Mouse (Mus musculus) spleen, postnatal 4 days (tissue): ENCODE measurements around the gene Mpeg1.

ENCODE experiments used
- DNase-seq, 2 experiments: peaks; one replicate each; pipeline ENCODE4 v3.0.0; 2022; ENCODE audit warnings: low spot score in 2 of 2

The Mpeg1 gene

DNA sequence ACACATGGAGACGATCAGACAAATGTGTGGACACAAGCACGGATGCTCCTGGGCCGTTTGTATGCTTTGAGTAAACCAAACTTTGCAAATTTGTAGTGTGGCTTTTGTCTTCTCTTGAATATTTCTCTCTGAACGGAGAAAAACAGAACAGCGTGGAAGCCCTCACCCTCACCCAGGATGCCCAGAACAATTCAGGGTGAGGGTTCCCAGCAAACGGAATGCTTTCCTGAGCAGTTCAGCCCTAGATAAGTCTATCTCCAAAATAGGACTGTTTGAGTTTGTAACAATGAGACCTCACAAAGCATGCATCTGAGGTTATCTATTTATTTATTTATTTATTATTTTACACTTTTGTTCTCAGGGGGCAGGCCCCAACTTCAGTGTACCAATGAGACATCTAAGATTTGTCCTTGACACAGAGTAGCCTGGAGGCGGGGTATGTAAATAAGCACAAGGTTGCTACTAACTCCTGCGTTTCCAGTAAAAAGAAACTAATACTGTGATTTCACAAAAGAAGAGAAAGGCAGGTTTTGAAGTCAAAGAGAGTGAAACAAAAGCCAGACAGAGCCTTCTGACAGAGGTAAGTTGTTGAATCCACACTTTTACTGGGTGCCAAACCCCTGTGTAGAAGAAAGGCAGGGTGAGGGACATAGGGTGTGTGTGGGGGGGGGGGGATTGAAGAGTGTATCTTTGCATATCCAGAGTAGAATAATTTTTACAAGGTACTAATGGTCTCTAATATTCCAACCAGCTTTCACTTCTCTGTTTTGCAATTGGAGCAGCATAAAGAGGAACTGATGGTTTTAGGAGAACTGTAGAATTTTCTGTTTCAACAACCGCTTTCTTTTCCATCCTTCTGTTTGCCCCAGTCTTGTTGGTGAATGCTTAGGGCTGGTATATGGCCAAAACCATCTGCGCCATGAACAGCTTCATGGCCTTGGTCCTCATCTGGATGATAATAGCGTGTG lies at the start of gene Mpeg1:
Gene Mpeg1 (plus strand): TSS at position 498 of the 968 bp plus-strand sequence.
- no peak for DNase-seq

DNA sequence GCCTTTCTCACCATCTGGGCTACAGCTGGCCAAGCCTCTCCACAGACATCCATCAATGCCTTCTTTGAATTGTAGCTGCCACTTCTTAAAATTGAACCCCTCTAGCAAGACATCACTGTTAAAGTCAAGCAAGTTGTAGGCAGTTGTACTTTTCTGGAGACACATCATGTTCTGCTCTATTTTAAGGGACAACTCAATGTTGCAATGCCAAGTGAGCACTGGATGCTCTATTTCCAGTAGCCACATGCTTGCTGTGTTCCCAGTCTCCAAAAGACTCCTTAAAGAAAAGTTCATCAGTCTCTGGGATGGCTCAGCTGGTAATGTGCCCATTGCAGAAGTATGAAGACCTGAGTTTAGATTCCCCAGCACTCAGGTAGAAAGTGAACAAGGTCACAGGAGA lies 46.8 kb upstream of the Mpeg1 start:
- DNase-seq: no peak

DNA sequence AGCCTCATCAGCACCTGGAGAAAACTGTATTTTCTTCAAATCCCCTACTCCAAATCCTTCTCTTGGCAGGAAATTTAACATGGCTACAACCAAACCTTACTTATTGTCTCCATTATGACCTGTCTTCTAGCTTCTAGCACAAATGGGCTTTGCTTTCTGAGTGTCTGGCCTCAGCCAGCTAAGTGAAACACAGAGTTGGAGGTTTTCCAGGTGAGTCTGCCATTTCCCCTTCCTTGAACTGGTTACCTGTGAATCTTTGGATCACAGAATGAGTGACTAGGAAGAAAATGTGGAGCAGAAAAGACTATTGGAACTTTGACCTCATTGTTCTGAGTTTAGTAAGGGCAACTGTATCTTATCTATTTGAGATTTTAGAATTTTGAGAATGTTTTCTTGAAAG lies 43.2 kb upstream of the Mpeg1 start, which contains the start of gene Olfr1441:
Gene Olfr1441 (plus strand): TSS at position 73 of the 400 bp plus-strand sequence.
- no peak for DNase-seq

DNA sequence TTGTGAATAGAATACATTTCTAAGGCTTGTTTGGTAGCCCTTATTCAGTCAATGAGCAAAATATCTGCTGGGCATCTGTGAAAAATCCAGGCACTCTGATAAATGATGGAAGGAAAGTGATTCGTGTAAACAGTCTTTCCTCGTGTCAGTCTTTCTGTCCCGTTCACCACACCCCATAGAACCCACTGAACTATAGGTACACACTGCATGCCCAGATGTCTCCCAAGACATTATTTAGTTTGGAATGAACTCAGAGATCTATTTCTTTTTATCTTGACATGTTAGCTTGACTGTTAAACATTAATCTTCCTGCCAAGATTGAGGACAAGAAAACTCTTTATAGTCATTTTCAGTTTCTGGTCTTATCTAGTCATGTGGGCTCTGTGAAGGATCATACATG lies 42.3 kb upstream of the Mpeg1 start:
- DNase-seq: no peak

DNA sequence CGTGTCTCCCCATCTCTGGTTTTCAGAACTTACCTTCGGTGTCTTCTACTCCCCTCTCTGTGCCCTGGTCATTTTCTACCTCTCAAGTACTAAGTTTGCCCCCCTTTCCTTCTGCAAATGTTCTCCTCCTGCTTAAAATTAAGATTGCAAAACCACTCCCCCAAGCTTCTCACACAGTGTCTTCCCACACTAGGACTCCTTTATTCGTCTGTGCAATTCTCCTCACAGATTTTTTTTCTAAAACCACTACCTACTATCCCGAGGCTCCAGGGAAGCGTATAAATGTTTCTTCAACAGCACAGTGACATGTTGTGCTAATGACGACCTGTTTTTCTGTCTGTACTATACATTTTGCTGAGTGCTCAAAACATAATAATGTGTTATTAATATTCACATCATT lies 40.0 kb upstream of the Mpeg1 start:
- no peak for DNase-seq

DNA sequence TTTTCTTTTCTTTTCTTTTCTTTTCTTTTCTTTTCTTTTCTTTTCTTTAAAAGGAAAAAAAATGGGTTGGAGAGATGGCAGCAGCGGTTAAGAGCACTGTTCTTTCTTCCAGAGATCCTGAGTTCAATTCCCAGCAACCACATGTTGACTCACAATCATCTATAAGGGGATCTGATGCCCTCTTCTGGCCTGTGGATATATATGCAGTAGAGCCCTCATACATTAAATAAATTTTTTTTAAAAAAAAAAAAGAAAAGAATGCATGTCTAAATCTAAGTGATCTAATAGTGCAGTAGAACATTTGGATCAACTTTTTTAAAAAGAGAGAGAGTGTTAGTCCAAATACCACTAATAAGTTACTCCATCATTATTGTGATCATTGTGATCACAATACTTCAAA lies 38.9 kb upstream of the Mpeg1 start:
- DNase-seq: no peak

DNA sequence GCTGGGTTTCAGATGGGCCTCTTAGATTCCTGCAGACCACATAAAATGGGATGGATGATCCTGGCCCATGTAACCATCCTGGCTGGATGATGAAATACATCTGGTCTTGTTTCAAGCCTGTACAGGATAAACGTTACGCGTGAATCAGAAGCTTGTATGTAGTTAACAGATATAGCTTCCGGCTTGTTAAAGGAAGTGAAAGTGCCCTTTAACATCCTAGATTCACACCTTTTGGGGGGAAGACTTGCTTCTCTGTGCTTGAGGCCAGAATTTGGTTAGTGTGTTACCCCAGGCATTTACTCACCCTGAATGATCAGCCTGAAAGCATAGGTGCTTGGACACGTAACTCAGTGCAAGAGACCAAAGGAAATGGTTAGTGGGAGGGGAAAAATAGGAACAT lies 33.5 kb upstream of the Mpeg1 start:
- DNase-seq: no peak

DNA sequence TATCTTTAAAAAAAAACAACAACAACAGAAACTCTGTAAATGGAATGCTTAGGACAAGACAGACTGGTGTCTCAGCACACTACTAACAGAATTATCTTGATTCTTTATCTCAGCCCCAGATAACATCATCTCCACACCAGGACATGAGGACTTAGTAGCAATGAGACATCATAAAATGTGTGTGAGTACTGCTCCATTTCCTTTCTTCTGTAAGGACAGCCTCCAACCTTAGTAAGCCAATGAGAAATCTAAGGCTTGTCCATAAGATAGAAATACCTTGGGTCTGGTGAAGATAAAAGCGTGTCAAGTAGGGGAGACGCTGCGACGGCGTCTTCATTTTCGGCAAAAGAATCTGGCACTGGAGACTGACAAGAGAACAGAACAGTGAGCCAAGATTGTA lies 33.0 kb upstream of the Mpeg1 start, which contains the start of gene Pfpl:
Gene Pfpl (plus strand): TSS at position 301 of the 400 bp plus-strand sequence.
- no peak for DNase-seq

DNA sequence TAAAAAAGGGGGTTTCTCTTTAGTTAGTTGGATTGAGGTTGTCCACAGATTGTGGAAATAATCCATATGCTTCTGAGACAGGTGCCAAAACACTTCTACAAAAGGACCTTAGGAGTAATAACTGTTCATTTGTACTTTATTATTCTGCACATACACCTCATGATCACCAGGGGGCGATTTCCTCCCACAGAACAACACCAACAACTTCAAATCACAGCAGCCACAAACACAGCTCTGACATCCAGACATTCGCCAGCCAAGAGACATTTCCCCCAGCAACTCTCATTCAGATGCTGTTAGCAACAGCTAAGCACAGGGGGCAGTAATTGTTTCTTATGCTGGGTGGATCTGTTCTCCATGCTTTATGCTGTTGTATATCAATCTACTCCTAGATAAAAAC lies 27.5 kb upstream of the Mpeg1 start:
- DNase-seq: peak in 1 of 2 experiments; percentile 23

DNA sequence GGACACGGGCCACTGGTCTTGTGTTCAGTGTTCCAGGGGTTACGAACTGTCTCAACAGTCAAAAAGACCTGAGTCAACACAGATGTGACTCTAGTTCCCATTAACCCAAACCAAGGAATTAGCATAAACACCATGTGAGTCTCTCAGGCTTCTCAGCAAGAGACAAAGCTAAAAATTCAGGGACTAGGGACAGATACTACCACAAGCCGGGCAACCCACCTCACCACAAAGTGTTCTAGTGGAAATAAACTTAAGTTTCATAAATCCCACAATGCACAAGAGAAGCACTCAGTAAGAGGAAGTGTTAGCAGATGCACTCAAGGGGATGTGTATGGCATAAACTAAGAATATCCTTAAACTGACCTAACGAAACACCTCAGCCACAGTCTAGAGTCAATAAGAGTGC lies 25.6 kb upstream of the Mpeg1 start:
- DNase-seq: no peak

DNA sequence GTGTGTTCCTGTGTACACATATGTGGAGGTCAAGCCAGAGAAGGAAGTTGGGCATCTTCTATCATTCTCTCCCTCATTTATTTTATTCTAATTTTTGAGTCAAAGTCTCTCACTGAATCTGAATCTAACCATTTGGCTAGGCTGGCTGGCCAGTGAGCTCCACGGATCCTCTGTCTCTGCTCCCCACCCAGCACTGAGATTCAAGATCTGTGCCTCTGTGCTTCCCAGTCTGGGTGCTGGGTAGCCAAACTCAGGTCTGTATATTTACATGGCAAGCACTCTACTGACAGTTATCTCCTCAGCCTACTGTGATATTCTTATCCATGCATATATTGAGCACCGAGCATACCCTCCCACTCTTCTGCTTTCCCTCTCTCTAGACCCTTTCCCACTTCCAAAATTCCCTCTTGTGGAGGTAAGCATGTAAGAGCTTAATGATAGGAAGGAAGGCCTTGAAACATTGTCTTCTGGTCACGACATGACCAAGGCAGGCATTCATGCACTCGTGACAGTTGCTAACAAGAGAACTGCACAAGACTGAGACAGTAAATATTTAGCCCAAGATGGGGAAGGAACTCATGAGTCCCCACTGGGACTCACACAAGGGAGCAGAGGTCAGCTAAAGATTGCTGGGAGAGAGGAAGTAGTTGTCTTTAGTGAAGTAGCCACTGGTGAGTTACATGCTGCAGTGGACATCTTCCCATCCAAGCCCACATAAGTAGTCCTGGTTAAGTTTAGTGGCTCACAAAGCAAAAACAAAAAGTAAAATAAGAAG lies 24.6 kb upstream of the Mpeg1 start:
- DNase-seq: peak in 1 of 2 experiments; percentile 56

DNA sequence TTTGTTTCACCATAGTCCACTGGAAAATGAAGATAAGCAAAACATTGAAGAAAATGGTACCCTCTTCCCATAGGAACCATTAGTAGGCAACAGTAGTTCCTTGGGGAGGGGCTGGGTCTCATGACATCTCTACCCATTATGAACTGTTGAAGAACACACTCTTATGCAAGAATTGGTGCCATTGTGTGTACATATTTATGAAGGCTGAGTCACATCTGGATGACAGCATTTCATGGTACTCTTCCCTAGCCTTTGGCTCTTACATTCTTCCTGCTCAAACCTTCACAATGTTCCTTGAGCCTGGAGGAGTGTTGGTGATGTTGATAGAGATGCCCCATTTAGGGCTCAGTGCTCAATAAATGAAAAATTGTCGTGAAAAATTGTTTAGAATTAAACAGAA lies 21.0 kb upstream of the Mpeg1 start:
- no peak for DNase-seq

DNA sequence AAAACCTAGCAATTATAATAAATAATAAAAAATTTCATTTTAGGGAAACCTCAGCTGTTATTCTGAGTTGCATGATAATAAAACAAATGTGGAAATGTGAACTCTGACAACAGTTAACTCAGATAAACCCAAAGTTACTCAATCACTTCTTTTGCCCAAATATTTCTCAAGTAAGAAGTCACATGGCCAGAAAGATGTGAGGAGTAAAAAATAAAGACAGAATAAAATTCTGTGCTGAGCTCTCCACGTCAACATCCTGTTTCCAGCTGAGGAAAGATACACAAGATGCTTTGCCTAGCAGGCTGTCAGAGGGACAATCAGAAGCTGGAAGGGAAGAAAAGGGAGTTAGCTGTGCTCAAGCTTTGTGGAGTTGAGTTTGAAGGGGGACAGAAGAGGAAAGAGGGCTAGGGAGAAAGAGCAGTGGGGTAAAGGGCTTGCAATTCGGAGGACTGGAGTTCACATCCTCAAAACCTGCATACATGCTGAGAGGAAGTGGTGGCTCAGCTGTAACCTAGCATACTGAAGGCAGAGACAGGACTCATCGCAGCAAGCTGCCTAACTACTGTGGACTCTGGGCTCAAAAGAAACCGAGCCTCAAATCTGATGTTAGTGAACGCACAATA lies 20.4 kb upstream of the Mpeg1 start:
- no peak for DNase-seq

DNA sequence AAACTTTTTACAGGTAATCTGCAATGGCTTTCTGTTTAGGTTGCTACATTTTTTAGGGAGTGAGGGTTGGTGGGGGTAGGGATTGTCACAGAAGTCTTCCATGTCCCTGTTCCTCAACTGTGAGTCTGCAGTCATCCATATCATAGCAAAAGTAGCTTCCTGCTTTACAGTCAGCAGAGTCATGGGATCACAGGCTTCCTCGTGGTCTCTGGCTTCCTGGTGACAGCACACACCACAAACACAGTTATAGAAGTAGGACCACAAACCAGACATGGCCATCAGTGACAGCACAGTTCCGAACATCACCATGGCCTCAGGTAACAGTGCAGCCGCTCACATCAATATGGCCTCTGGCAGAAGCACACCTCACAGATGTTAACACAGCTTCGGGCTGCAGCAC lies 18.0 kb upstream of the Mpeg1 start:
- DNase-seq: no peak

DNA sequence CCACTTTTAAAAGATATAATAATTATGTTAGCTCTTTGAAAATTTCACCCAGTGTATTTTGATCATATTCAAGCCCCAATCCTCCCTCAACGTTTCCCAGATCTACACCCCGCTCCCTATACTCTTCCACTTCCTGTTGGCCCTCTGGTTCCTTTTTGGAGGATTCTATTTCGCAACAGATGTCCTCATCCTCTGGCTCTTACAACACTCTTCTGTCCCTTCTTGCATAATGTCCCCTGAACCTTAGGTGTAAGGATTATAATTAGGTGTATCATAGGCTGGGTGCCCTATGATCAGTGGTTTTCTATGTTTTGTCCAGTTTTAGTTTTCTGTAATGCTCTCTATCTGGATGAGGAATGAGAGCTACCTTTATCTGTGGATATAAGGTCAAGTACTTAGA lies 15.6 kb upstream of the Mpeg1 start:
- DNase-seq: no peak

DNA sequence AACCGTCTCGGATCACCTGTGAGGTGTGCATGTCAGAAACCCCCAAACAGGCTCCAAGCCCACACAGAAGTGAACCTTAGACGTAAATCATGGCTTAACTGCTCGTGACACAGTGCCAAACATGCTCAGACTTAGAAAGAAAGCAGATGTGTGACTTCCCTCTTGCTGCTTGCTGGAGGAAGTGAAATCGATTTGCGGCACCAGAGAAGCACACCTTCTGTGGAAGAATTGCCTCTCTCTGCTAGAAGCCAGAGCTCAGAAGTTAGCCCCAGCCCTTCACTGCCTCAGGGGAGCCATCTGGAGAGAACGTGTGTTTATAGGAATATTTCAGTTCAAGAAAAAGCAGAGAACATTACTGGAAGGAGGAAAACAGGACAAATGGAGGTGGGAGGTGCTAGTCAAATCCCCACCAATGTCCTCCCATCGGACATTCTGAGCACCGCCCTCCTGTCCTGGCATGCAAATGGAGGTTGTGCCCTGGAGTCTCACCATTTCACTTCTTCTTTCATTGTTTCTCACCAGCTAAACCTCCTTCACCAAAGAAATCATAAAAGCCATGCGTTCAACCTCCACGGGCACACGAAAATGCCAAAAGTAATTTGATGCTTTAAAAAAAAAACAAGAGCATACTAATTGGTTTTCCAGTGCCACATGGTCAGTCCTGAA lies 3.0 kb upstream of the Mpeg1 start:
- peak in 1 of 2 experiments; percentile 48 for DNase-seq

DNA sequence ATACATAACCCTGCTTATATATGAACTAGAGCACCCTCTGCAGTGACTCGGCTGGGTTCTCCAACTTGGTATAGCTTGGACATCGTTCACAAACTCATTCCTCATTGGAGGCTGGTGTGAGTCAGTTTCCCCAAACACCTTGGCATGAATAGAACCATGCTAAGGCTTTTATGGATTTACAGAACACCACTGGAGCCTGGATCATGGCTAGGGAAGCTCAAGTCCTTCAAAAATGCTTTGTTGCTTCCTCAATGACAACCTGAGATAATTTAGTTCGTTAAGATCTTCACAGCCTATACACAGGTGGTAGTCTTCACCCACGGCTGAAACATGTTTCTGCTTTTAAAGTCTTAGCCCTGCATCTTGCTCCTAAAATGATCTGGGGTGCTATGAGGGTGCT lies 1.1 kb upstream of the Mpeg1 start:
- no peak for DNase-seq

DNA sequence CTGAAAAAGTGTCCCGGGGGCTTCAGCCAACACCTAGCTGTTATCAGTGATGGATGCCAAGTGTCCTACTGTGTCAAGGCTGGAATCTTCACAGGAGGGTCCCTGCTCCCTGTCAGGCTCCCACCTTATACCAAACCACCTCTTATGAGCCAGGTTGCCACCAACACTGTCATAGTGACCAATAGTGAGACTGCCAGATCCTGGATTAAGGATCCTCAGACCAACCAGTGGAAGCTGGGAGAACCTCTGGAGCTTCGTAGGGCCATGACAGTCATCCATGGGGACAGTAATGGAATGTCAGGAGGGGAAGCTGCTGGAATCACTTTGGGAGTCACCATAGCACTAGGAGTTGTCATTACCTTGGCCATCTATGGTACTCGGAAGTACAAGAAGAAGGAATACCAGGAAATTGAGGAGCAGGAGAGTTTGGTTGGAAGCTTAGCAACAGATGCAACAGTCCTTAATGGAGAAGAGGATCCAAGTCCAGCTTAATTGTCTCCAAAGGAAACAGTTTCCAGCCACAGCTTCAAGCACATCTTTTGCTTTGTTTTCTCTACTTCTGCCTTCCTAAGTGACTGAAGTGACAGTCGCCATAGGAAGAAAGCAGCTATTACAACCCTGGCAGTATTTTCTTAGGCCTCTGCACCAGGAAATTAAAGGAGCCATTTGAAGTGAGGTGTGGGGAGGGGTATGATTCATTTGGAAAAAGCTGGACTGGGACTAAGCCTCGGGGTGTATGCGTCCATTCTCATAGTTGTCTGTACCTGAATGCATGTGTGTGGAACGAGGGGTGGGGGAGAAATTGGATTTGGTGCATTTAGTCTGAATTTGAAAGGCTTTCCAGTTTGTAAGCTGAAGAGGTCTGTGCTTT lies 2.5 kb downstream of the Mpeg1 start:
- DNase-seq: peak; percentile 9 to 56

DNA sequence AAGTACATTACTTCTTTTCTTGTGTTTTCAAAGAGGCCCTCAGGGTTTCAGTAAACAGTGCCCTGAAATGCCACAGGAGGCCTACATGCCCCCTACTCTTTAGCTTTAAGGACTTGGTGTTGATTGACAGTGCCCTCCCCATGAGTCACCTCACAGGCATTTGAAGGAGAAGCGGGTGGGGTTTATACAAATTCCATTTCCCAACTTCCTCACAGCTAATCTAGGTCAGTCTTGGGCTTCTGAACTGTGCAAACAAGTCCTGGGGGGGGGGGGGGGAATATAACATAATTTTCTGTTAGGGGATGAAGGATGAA lies 3.1 kb downstream of the Mpeg1 start:
- peak; percentile 13 to 57 for DNase-seq

DNA sequence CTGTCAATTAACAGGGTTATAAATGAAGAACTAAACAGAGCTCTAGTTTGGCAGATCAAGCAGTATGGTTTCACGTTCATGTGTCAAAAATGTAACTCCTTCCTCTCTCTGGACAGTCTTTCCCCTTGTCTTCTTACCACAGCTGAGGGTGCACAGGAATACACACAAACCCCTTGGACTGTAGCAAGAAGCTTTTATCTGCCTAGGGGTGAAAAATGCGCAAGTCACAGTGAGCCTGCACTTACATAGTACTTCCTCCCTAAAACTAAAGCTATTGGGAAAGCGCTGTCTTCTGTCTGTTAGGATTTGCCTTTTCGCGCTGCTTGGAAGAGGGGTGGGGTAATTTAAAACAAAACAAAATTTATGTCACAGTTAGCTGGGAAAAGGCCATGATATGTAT lies 3.5 kb downstream of the Mpeg1 start:
- peak; percentile 12 to 49 for DNase-seq

DNA sequence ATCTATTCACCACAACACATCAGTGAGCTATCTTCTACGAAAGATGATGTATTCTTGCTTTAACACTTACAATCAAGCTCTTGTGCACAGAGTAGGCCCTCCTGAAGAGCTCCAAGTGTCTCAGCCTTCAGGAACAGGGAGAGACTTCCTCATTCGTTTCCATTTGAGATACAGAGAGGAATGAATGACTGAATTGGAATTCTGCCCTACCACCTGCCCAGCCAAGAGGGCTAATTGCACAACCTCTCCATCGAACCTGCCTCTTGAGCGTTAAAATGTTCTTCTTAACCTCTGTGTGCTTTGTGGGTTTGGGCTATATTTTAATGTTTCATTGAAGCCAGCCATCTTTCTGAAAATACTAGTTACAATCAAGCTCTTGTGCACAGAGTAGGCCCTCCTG lies 4.1 kb downstream of the Mpeg1 start:
- peak in 1 of 2 experiments; percentile 1 for DNase-seq
